Mouse (Mus musculus) lung, postnatal 0 days (tissue): ENCODE results near the gene Ascl4.

Experiments used
- CTCF ChIP-seq: IDR thresholded peaks from 2 replicates; pipeline ENCODE4 v1.5.1; 2016; ENCODE audit warnings: antibody characterized with exemption, mild to moderate bottlenecking
- EP300 ChIP-seq: IDR thresholded peaks from 2 replicates; pipeline ENCODE4 v1.6.1; 2016; ENCODE audit warnings: antibody characterized with exemption, mild to moderate bottlenecking, control low read depth

- TF ChIP-seq EP300 (no peak), CTCF (no peak)
Measured at GRCm38 (mm10) chr10:85989412-85990115, 62.1 kb downstream of the Ascl4 start.
